Mouse (Mus musculus): ENCODE data around the gene Ttll5. TPM values are rescaled to one million over a fixed set of nuclear protein-coding genes. Genes with fewer than 3 reads are reported as not detected.
A peak's percentile ranks its signal among the peaks of the same experiment; 100 is the strongest.

Gene Ttll5
- total RNA-seq, 2 experiments from 2014 or later = 13.2 to 15.8 TPM

- peak in 1 of 2 experiments; percentile 25 for DNase-seq
These were observed 278.9 kb downstream of the Ttll5 start for GRCm38 (mm10) chr12:86103391-86103790.

GRCm38 (mm10) chr12:86103852-86104251 lies 279.4 kb downstream of the Ttll5 start:
- DNase-seq = peak in 1 of 2 experiments; percentile 22

- DNase-seq = peak; percentile 58 to 72
These were observed 279.8 kb downstream of the Ttll5 start for GRCm38 (mm10) chr12:86104297-86104696.

- no peak for DNase-seq
These were observed 281.1 kb downstream of the Ttll5 start for GRCm38 (mm10) chr12:86105546-86105945.

GRCm38 (mm10) chr12:86106086-86106485 lies 281.6 kb downstream of the Ttll5 start:
- DNase-seq = no peak

GRCm38 (mm10) chr12:86107645-86108044 lies 283.2 kb downstream of the Ttll5 start:
- DNase-seq = no peak

GRCm38 (mm10) chr12:86109531-86109930 lies 285.1 kb downstream of the Ttll5 start:
- DNase-seq = no peak

GRCm38 (mm10) chr12:86110637-86111036 lies 286.2 kb downstream of the Ttll5 start:
- peak in 1 of 2 experiments; percentile 51 for DNase-seq

Other genes starting within 250 kb of the Ttll5 start
- gene Jdp2, start 225.6 kb upstream of the Ttll5 start, total RNA-seq (2021) = 10 to 100 TPM; 14.8 to 16.5 TPM
- gene Batf, start 138.0 kb upstream of the Ttll5 start, total RNA-seq (2021) = 1 to 10 TPM; 1.1 to 1.9 TPM
- gene Flvcr2, start 78.1 kb upstream of the Ttll5 start, total RNA-seq (2021) = 1 to 10 TPM; 2.2 to 3.2 TPM
- gene Erg28, start 109 bp upstream of the Ttll5 start, total RNA-seq (2021) = 1 to 10 TPM; 4.7 to 8.0 TPM

All from heart, adult 18-20 months (tissue).